In genomic region chr2:154539720-154540119, GRCm38 (mm10) we compare ENCODE assay signal across 8 mouse cellular contexts. TPM values are rescaled to one million over a fixed set of nuclear protein-coding genes. Genes with fewer than 3 reads are reported as not detected.
DNase-seq lines count a peak whose midpoint lies in the region; ATAC-seq and TF ChIP-seq lines count a peak whose summit lies in the region.

No protein-coding gene starts in this region.

- intact Hi-C loops in heart, adult 2 months (cut with DNase I), result loop anchor here (1.0 kb wide), 1 partner anchor 122 kb away; no protein-coding TSS in a partner anchor

- no peak for TF ChIP-seq EP300 in heart, adult 2 months (IDR thresholded peaks at IDR 0.05; ENCODE audit: insufficient read depth, low read depth, low read length)

- DNase-seq in heart, adult 2 months, result no peak
- no peak for DNase-seq in heart, adult 11 months
- DNase-seq in midbrain, embryonic 11.5 days (ENCODE audit: low spot score, missing footprints), result peak; percentile 95
- DNase-seq in R1 (ENCODE audit: low read depth, low spot score), result peak; percentile 49
- DNase-seq in induced T-regulatory cell, adult 2 months (ENCODE audit: low read depth), result peak; percentile 38
- peak; percentile 30 for DNase-seq in thymus, postnatal 25 days
- no peak for DNase-seq in urinary bladder, postnatal 4 days (ENCODE audit: low spot score in 2 of 2)

- peak; percentile 75 for TF ChIP-seq CTCF in heart, adult 2 months (IDR thresholded peaks at IDR 0.05)

- no peak for ATAC-seq in midbrain, embryonic 11.5 days (ENCODE audit: low FRiP score)
- ATAC-seq in midbrain, embryonic 16.5 days, result no peak

- TF ChIP-seq POLR2A in heart, adult 2 months (IDR thresholded peaks at IDR 0.05; ENCODE audit: insufficient read depth, low read depth, low read length), result no peak

- no peaks in the 10 kb centered on the region for H3K27me3 ChIP-seq in heart, adult 2 months (ENCODE audit: control insufficient read depth, insufficient read depth, low read length)
- no peaks in the 10 kb centered on the region for H3K27me3 ChIP-seq in midbrain, embryonic 11.5 days (ENCODE audit: control insufficient read depth, insufficient read depth, low read length)
- no peaks in the 10 kb centered on the region for H3K27me3 ChIP-seq in midbrain, embryonic 16.5 days (ENCODE audit: control insufficient read depth, insufficient read depth, low read depth, low read length)

- no peak overlapping the region for H3K4me3 ChIP-seq in heart, adult 2 months
- H3K4me3 ChIP-seq in midbrain, embryonic 11.5 days (ENCODE audit: low read depth, low read length), result no peak overlapping the region
- H3K4me3 ChIP-seq in midbrain, embryonic 16.5 days (ENCODE audit: low read depth, low read length), result no peak overlapping the region

- H3K9ac ChIP-seq in heart, adult 2 months (ENCODE audit: low read depth, low read length), result no peak overlapping the region
- H3K9ac ChIP-seq in midbrain, embryonic 11.5 days (ENCODE audit: low read length), result no peak overlapping the region
- no peak overlapping the region for H3K9ac ChIP-seq in midbrain, embryonic 16.5 days (ENCODE audit: low read depth, low read length)

- H3K4me2 ChIP-seq in midbrain, embryonic 11.5 days, result no peak overlapping the region
- no peak overlapping the region for H3K4me2 ChIP-seq in midbrain, embryonic 16.5 days (ENCODE audit: low read length)

- H3K9me3 ChIP-seq in midbrain, embryonic 11.5 days (ENCODE audit: control insufficient read depth, low read length), result no peaks in the 10 kb centered on the region
- no peaks in the 10 kb centered on the region for H3K9me3 ChIP-seq in midbrain, embryonic 16.5 days (replicated peaks; ENCODE audit: control insufficient read depth, low read length, poor library complexity, severe bottlenecking)

- H3K4me1 ChIP-seq in heart, adult 2 months (ENCODE audit: control insufficient read depth, insufficient read depth, low read length), result peaks cover 3% of the 10 kb centered on the region; the same call in 1 of the 2 replicates
- no peaks in the 10 kb centered on the region for H3K4me1 ChIP-seq in midbrain, embryonic 11.5 days (ENCODE audit: control insufficient read depth, insufficient read depth, low read length)
- peaks cover 5% of the 10 kb centered on the region; the same call in 1 of the 2 replicates for H3K4me1 ChIP-seq in midbrain, embryonic 16.5 days (ENCODE audit: control insufficient read depth, insufficient read depth, low read length)

- WGBS in heart, adult 2 months, result 74% methylated on average over 3 of the region's 3 CpGs
- 84% methylated on average over 3 of the region's 3 CpGs for WGBS in midbrain, embryonic 11.5 days
- WGBS in midbrain, embryonic 16.5 days, result 73% methylated on average over 3 of the region's 3 CpGs

- no peaks in the 10 kb centered on the region for H3K79me2 ChIP-seq in heart, adult 2 months (replicated peaks; ENCODE audit: control insufficient read depth, insufficient read depth, low read length)

- H3K36me3 ChIP-seq in heart, adult 2 months (ENCODE audit: control insufficient read depth, insufficient read depth, low read length), result no peaks in the 10 kb centered on the region
- peaks cover 3% of the 10 kb centered on the region; the same call in 1 of the 2 replicates for H3K36me3 ChIP-seq in midbrain, embryonic 11.5 days (ENCODE audit: control insufficient read depth, insufficient read depth, low read length)
- peaks cover 5% of the 10 kb centered on the region for H3K36me3 ChIP-seq in midbrain, embryonic 16.5 days (ENCODE audit: control insufficient read depth, insufficient read depth, low read length)

- H3K27ac ChIP-seq in heart, adult 2 months, result no peak overlapping the region
- no peak overlapping the region for H3K27ac ChIP-seq in midbrain, embryonic 11.5 days (ENCODE audit: low read depth, low read length)
- no peak overlapping the region for H3K27ac ChIP-seq in midbrain, embryonic 16.5 days (ENCODE audit: low read length)

RNA-seq across cellular contexts. Expression of gene 1700003F12Rik, which starts 7.2 kb away (rescaled TPM):
- not detected for total RNA-seq in heart, adult 2 months (2021)
- 0.39 TPM in 1 of 2 replicates, not detected in the other for polyA plus RNA-seq in heart, adult 2 months (2012; rRNA removed)
- 2.4 and 2.6 TPM in 2 replicates for polyA plus RNA-seq in midbrain, embryonic 11.5 days (2014; fragmentation: Nextera tagmentation; extraction: Ambion mirVana)
- 1.9 and 2.3 TPM in 2 replicates for polyA plus RNA-seq in midbrain, embryonic 16.5 days (2015; fragmentation: Nextera tagmentation; extraction: Ambion mirVana)

RNA-seq across cellular contexts. Expression of gene Actl10, which starts 11.9 kb away (rescaled TPM):
- total RNA-seq in heart, adult 2 months (2021), result not detected
- polyA plus RNA-seq in heart, adult 2 months (2012; rRNA removed), result not detected in 2 replicates
- not detected in 2 replicates for polyA plus RNA-seq in midbrain, embryonic 11.5 days (2014; fragmentation: Nextera tagmentation; extraction: Ambion mirVana)
- polyA plus RNA-seq in midbrain, embryonic 16.5 days (2015; fragmentation: Nextera tagmentation; extraction: Ambion mirVana), result 0.19 and 0.44 TPM in 2 replicates

RNA-seq across cellular contexts. Expression of gene Necab3, which starts 19.0 kb away (rescaled TPM):
- total RNA-seq in heart, adult 2 months (2021), result under 1 TPM; 0.20 to 0.23 TPM
- 0.90 and 1.7 TPM in 2 replicates for polyA plus RNA-seq in heart, adult 2 months (2012; rRNA removed)
- 6.1 and 6.9 TPM in 2 replicates for polyA plus RNA-seq in midbrain, embryonic 11.5 days (2014; fragmentation: Nextera tagmentation; extraction: Ambion mirVana)
- polyA plus RNA-seq in midbrain, embryonic 16.5 days (2015; fragmentation: Nextera tagmentation; extraction: Ambion mirVana), result 18.5 and 19.9 TPM in 2 replicates

RNA-seq across cellular contexts. Expression of gene E2f1, which starts 30.0 kb away (rescaled TPM):
- total RNA-seq in heart, adult 2 months (2021), result under 1 TPM; 0.39 to 0.70 TPM
- polyA plus RNA-seq in heart, adult 2 months (2012; rRNA removed), result 1.1 and 1.2 TPM in 2 replicates
- polyA plus RNA-seq in midbrain, embryonic 11.5 days (2014; fragmentation: Nextera tagmentation; extraction: Ambion mirVana), result 14.5 and 15.3 TPM in 2 replicates
- 3.2 and 4.2 TPM in 2 replicates for polyA plus RNA-seq in midbrain, embryonic 16.5 days (2015; fragmentation: Nextera tagmentation; extraction: Ambion mirVana)

Comparison
In these comparisons a context has a peak if more than half of its experiments do, and no peak if none do; other contexts are left out.
1. DNase-seq: peak in midbrain, embryonic 11.5 days (single experiment), R1 (single experiment), induced T-regulatory cell, adult 2 months (single experiment) and thymus, postnatal 25 days (single experiment); none in heart, adult 2 months (0 of 2), heart, adult 11 months (single experiment) and urinary bladder, postnatal 4 days (0 of 2).